7 mouse cellular contexts compared by ENCODE assay signal in genomic region chr4:154139671-154140181, GRCm38 (mm10). TPM values are rescaled to one million over a fixed set of nuclear protein-coding genes. Genes with fewer than 3 reads are reported as not detected.
DNase-seq lines count a peak whose midpoint lies in the region; ATAC-seq lines count a peak whose summit lies in the region.

No protein-coding gene starts in this region.

- peak overlapping the region; percentile 29 for H3K9ac ChIP-seq in intestine, embryonic 14.5 days (ENCODE audit: low read length)
- peak overlapping the region; percentile 36 for H3K9ac ChIP-seq in midbrain, embryonic 15.5 days

- peak overlapping the region; percentile 96 for H3K4me3 ChIP-seq in megakaryocyte, embryonic 14.5 days (replicated peaks)
- peak overlapping the region; percentile 44 for H3K4me3 ChIP-seq in intestine, embryonic 14.5 days (ENCODE audit: low read depth, low read length)
- peak overlapping the region; percentile 43 for H3K4me3 ChIP-seq in midbrain, embryonic 15.5 days

- peaks cover 70% of the 10 kb centered on the region for H3K27me3 ChIP-seq in megakaryocyte, embryonic 14.5 days (replicated peaks)
- H3K27me3 ChIP-seq in intestine, embryonic 14.5 days (replicated peaks; ENCODE audit: control insufficient read depth, insufficient read depth, low read length): peaks cover 65% of the 10 kb centered on the region
- peaks cover 61% of the 10 kb centered on the region for H3K27me3 ChIP-seq in midbrain, embryonic 15.5 days (replicated peaks)

- peak; percentile 44 for DNase-seq in embryo, embryonic 9.5 days (ENCODE audit: extremely low spot score)
- DNase-seq in intestine, embryonic 14.5 days (ENCODE audit: low spot score): peak; percentile 73
- DNase-seq in left cerebral cortex, adult 9 months (ENCODE audit: low spot score in 2 of 2): no peak
- DNase-seq in gastrocnemius, postnatal 4 days (ENCODE audit: low spot score in 2 of 2): no peak

- ATAC-seq in megakaryocyte, adult 5-6 weeks (ENCODE audit: poor library complexity, severe bottlenecking): no peak
- ATAC-seq in intestine, embryonic 14.5 days (replicated peaks; ENCODE audit: low FRiP score, low TSS enrichment, low read depth): no peak
- ATAC-seq in midbrain, embryonic 15.5 days (replicated peaks): no peak

- H3K9me3 ChIP-seq in megakaryocyte, embryonic 14.5 days: no peaks in the 10 kb centered on the region
- no peaks in the 10 kb centered on the region for H3K9me3 ChIP-seq in intestine, embryonic 14.5 days (ENCODE audit: control insufficient read depth, low read length)
- H3K9me3 ChIP-seq in midbrain, embryonic 15.5 days: no peaks in the 10 kb centered on the region

- under 1% methylated on average over 48 of the region's 59 CpGs for WGBS in intestine, embryonic 14.5 days
- WGBS in midbrain, embryonic 15.5 days: under 1% methylated on average over 56 of the region's 59 CpGs

- peak overlapping the region; percentile 92 for H3K4me2 ChIP-seq in intestine, embryonic 14.5 days (ENCODE audit: low read length)
- H3K4me2 ChIP-seq in midbrain, embryonic 15.5 days: peak overlapping the region; percentile 94

- peaks cover 44% of the 10 kb centered on the region for H3K4me1 ChIP-seq in megakaryocyte, embryonic 14.5 days
- peaks cover 4% of the 10 kb centered on the region; the same call in 1 of the 2 replicates for H3K4me1 ChIP-seq in intestine, embryonic 14.5 days (replicated peaks; ENCODE audit: control insufficient read depth, insufficient read depth, low read length)
- H3K4me1 ChIP-seq in midbrain, embryonic 15.5 days: peaks cover 36% of the 10 kb centered on the region

- no peaks in the 10 kb centered on the region for H3K36me3 ChIP-seq in megakaryocyte, embryonic 14.5 days (replicated peaks; ENCODE audit: low read length)
- H3K36me3 ChIP-seq in intestine, embryonic 14.5 days (ENCODE audit: control insufficient read depth, insufficient read depth, low read length): no peaks in the 10 kb centered on the region
- no peaks in the 10 kb centered on the region for H3K36me3 ChIP-seq in midbrain, embryonic 15.5 days (replicated peaks)

- no peak overlapping the region for H3K27ac ChIP-seq in intestine, embryonic 14.5 days (ENCODE audit: low read depth)
- H3K27ac ChIP-seq in midbrain, embryonic 15.5 days: no peak overlapping the region

RNA-seq across cellular contexts. Expression of gene Trp73, which starts 0.3 kb away (rescaled TPM):
- polyA plus RNA-seq in megakaryocyte, embryonic 14.5 days (2012; ENCODE audit: insufficient read depth, low replicate concordance): not detected in 2 replicates
- total RNA-seq in megakaryocyte, adult 5-6 weeks (2015): not detected in 2 replicates
- total RNA-seq in megakaryocyte, adult 5-6 weeks (2017): not detected in 2 replicates
- 0.19 and 0.20 TPM in 2 replicates for polyA plus RNA-seq in intestine, embryonic 14.5 days (2014; fragmentation: Nextera tagmentation; extraction: Ambion mirVana)
- polyA plus RNA-seq in midbrain, embryonic 15.5 days (2015; fragmentation: Nextera tagmentation; extraction: Ambion mirVana): 1.2 and 1.5 TPM in 2 replicates
- total RNA-seq in gastrocnemius, postnatal 4 days (2021): under 1 TPM in 1 of 2 experiments, not detected in 1; 0.23 TPM

RNA-seq across cellular contexts. Expression of gene Wrap73, which starts 2.4 kb away (rescaled TPM):
- 2.2 and 6.5 TPM in 2 replicates for polyA plus RNA-seq in megakaryocyte, embryonic 14.5 days (2012; ENCODE audit: insufficient read depth, low replicate concordance)
- total RNA-seq in megakaryocyte, adult 5-6 weeks (2015): 9.6 and 9.8 TPM in 2 replicates
- total RNA-seq in megakaryocyte, adult 5-6 weeks (2017): 3.6 and 5.3 TPM in 2 replicates
- polyA plus RNA-seq in intestine, embryonic 14.5 days (2014; fragmentation: Nextera tagmentation; extraction: Ambion mirVana): 32.7 and 37.4 TPM in 2 replicates
- polyA plus RNA-seq in midbrain, embryonic 15.5 days (2015; fragmentation: Nextera tagmentation; extraction: Ambion mirVana): 46.6 and 53.9 TPM in 2 replicates
- 10 to 100 TPM; 15.4 to 20.5 TPM for total RNA-seq in gastrocnemius, postnatal 4 days (2021)

RNA-seq across cellular contexts. Expression of gene Tprgl, which starts 20.7 kb away (rescaled TPM):
- 89.3 and 116 TPM in 2 replicates for polyA plus RNA-seq in megakaryocyte, embryonic 14.5 days (2012; ENCODE audit: insufficient read depth, low replicate concordance)
- 75.5 and 90.9 TPM in 2 replicates for total RNA-seq in megakaryocyte, adult 5-6 weeks (2015)
- total RNA-seq in megakaryocyte, adult 5-6 weeks (2017): 52.4 and 57.3 TPM in 2 replicates
- 125 and 133 TPM in 2 replicates for polyA plus RNA-seq in intestine, embryonic 14.5 days (2014; fragmentation: Nextera tagmentation; extraction: Ambion mirVana)
- polyA plus RNA-seq in midbrain, embryonic 15.5 days (2015; fragmentation: Nextera tagmentation; extraction: Ambion mirVana): 206 and 225 TPM in 2 replicates
- total RNA-seq in gastrocnemius, postnatal 4 days (2021): 10 to 100 TPM; 81.6 to 88.5 TPM

RNA-seq across cellular contexts. Expression of gene Megf6, which starts 30.8 kb away (rescaled TPM):
- not detected in 2 replicates for polyA plus RNA-seq in megakaryocyte, embryonic 14.5 days (2012; ENCODE audit: insufficient read depth, low replicate concordance)
- total RNA-seq in megakaryocyte, adult 5-6 weeks (2015): not detected in 2 replicates
- total RNA-seq in megakaryocyte, adult 5-6 weeks (2017): 0.04 TPM in 1 of 2 replicates, not detected in the other
- polyA plus RNA-seq in intestine, embryonic 14.5 days (2014; fragmentation: Nextera tagmentation; extraction: Ambion mirVana): 16.1 and 17.1 TPM in 2 replicates
- 9.4 and 9.5 TPM in 2 replicates for polyA plus RNA-seq in midbrain, embryonic 15.5 days (2015; fragmentation: Nextera tagmentation; extraction: Ambion mirVana)
- 10 to 100 TPM; 11.3 to 11.6 TPM for total RNA-seq in gastrocnemius, postnatal 4 days (2021)

Comparison
In these comparisons a context has a peak if more than half of its experiments do, and no peak if none do; other contexts are left out.
1. H3K4me3 ChIP-seq: peak in every context shown above with its lines; median percentile 96 in megakaryocyte, embryonic 14.5 days; 44 in intestine, embryonic 14.5 days; 43 in midbrain, embryonic 15.5 days.
2. DNase-seq: peak in embryo, embryonic 9.5 days (single experiment) and intestine, embryonic 14.5 days (single experiment); none in left cerebral cortex, adult 9 months (0 of 2) and gastrocnemius, postnatal 4 days (0 of 2).